Comparison of ENCODE assay signal across 9 mouse cellular contexts in genomic region chr9:44083392-44084121, GRCm38 (mm10). TPM values are rescaled to one million over a fixed set of nuclear protein-coding genes. Genes with fewer than 3 reads are reported as not detected.
DNase-seq lines count a peak whose midpoint lies in the region; ATAC-seq and TF ChIP-seq lines count a peak whose summit lies in the region.
"Had no signal": no experiment of that assay in that cellular context is flagged by ENCODE, and none has a peak within 500 bp of the region (broad histone marks: within the 10 kb centered on the region; RNA-seq: fewer than 3 reads in every experiment).

No protein-coding gene starts in this region.

- ATAC-seq in forebrain, embryonic 16.5 days, result peak; percentile 43; the same call in 1 of the 2 replicates
- ATAC-seq in liver, embryonic 16.5 days (ENCODE audit: low read depth), result no peak

- peak overlapping the region; percentile 100 for H3K4me2 ChIP-seq in forebrain, embryonic 16.5 days (ENCODE audit: low read length)
- peak overlapping the region; percentile 87 for H3K4me2 ChIP-seq in liver, embryonic 16.5 days (ENCODE audit: low read depth, low read length)

- no peaks in the 10 kb centered on the region for H3K36me3 ChIP-seq in E14TG2a.4 (ENCODE audit: insufficient read depth, low read length)
- no peaks in the 10 kb centered on the region for H3K36me3 ChIP-seq in forebrain, embryonic 16.5 days (ENCODE audit: control insufficient read depth, insufficient read depth)
- no peaks in the 10 kb centered on the region for H3K36me3 ChIP-seq in liver, embryonic 16.5 days (ENCODE audit: control insufficient read depth, insufficient read depth)

- no peak for TF ChIP-seq CTCF in E14TG2a.4 (conservative IDR thresholded peaks at IDR 0.05; ENCODE audit: low read length)

- no peak overlapping the region for H3K9ac ChIP-seq in forebrain, embryonic 16.5 days (replicated peaks; ENCODE audit: low read depth, low read length)
- H3K9ac ChIP-seq in liver, embryonic 16.5 days (ENCODE audit: low read depth, low read length), result no peak overlapping the region

- no peaks in the 10 kb centered on the region for H3K9me3 ChIP-seq in E14TG2a.4 (ENCODE audit: low read length)
- no peaks in the 10 kb centered on the region for H3K9me3 ChIP-seq in forebrain, embryonic 16.5 days (ENCODE audit: control insufficient read depth, low read length)
- H3K9me3 ChIP-seq in liver, embryonic 16.5 days (replicated peaks; ENCODE audit: control insufficient read depth, low read length), result no peaks in the 10 kb centered on the region

- peak overlapping the region; percentile 20; the same call in 1 of the 2 replicates for H3K27ac ChIP-seq in forebrain, embryonic 16.5 days (ENCODE audit: low read length)
- H3K27ac ChIP-seq in liver, embryonic 16.5 days (ENCODE audit: low read length), result no peak overlapping the region

- H3K4me3 ChIP-seq in E14TG2a.4 (replicated peaks; ENCODE audit: low read length), result peak overlapping the region; percentile 85
- peak overlapping the region; percentile 64 for H3K4me3 ChIP-seq in forebrain, embryonic 16.5 days (replicated peaks; ENCODE audit: low read length)
- H3K4me3 ChIP-seq in liver, embryonic 16.5 days (ENCODE audit: low read depth, low read length), result peak overlapping the region; percentile 61

- WGBS in forebrain, embryonic 16.5 days, result 16% methylated on average over 23 of the region's 23 CpGs
- 10% methylated on average over 23 of the region's 23 CpGs for WGBS in liver, embryonic 16.5 days (ENCODE audit: insufficient replicate concordance)

- H3K4me1 ChIP-seq in E14TG2a.4 (replicated peaks; ENCODE audit: low read depth, low read length), result peaks cover 59% of the 10 kb centered on the region
- peaks cover 45% of the 10 kb centered on the region for H3K4me1 ChIP-seq in forebrain, embryonic 16.5 days (replicated peaks; ENCODE audit: control insufficient read depth, insufficient read depth, low read length)
- peaks cover 22% of the 10 kb centered on the region for H3K4me1 ChIP-seq in liver, embryonic 16.5 days (ENCODE audit: control insufficient read depth, low read depth, low read length)

- H3K27me3 ChIP-seq in E14TG2a.4 (ENCODE audit: insufficient read depth, low read length), result peaks cover 90% of the 10 kb centered on the region
- 0 out of 2 replicates have a peak, but pooled peaks cover 8% of the 10 kb centered on the region for H3K27me3 ChIP-seq in forebrain, embryonic 16.5 days (replicated peaks; ENCODE audit: control insufficient read depth, insufficient read depth, low read length)
- peaks cover 23% of the 10 kb centered on the region for H3K27me3 ChIP-seq in liver, embryonic 16.5 days (ENCODE audit: control insufficient read depth, insufficient read depth, low read depth, low read length)

- peak; percentile 46 for DNase-seq in cerebellum, adult 11 months
- DNase-seq in cerebellum, adult 8-10 months, result no peak
- DNase-seq in kidney, adult 8-10 months, result peak; percentile 91
- peak; percentile 69 for DNase-seq in yolk sac, embryonic 10.5 days (ENCODE audit: low spot score)
- no peak for DNase-seq in adrenal gland, postnatal 10 days

RNA-seq across cellular contexts. Expression of gene Usp2, which starts 16.7 kb away (rescaled TPM):
- polyA plus RNA-seq in forebrain, embryonic 16.5 days (2015; fragmentation: Nextera tagmentation; extraction: Ambion mirVana), result 13.6 and 13.7 TPM in 2 replicates
- polyA plus RNA-seq in liver, embryonic 16.5 days (2015; fragmentation: Nextera tagmentation; extraction: Ambion mirVana), result 2.7 and 3.2 TPM in 2 replicates
- total RNA-seq in adrenal gland, postnatal 10 days (2021), result 10 to 100 TPM; 36.4 to 52.2 TPM

RNA-seq across cellular contexts. Expression of gene Mfrp, which starts 18.0 kb away (rescaled TPM):
- polyA plus RNA-seq in forebrain, embryonic 16.5 days (2015; fragmentation: Nextera tagmentation; extraction: Ambion mirVana), result 0.12 TPM in 1 of 2 replicates, not detected in the other
- polyA plus RNA-seq in liver, embryonic 16.5 days (2015; fragmentation: Nextera tagmentation; extraction: Ambion mirVana), result 0.04 TPM in 1 of 2 replicates, not detected in the other
- total RNA-seq in adrenal gland, postnatal 10 days (2021), result under 1 TPM in 1 of 2 experiments, not detected in 1; 0.30 TPM
- total RNA-seq: common myeloid progenitor, adult 5-6 weeks had no signal

RNA-seq across cellular contexts. Expression of gene C1qtnf5, which starts 23.5 kb away (rescaled TPM):
- polyA plus RNA-seq in forebrain, embryonic 16.5 days (2015; fragmentation: Nextera tagmentation; extraction: Ambion mirVana), result 2.3 and 2.7 TPM in 2 replicates
- 0.29 and 0.52 TPM in 2 replicates for polyA plus RNA-seq in liver, embryonic 16.5 days (2015; fragmentation: Nextera tagmentation; extraction: Ambion mirVana)
- total RNA-seq in adrenal gland, postnatal 10 days (2021), result 10 to 100 TPM; 16.7 to 21.9 TPM
- total RNA-seq: common myeloid progenitor, adult 5-6 weeks had no signal

RNA-seq across cellular contexts. Expression of gene Gm49380, which starts 29.7 kb away (rescaled TPM):
- polyA plus RNA-seq in forebrain, embryonic 16.5 days (2015; fragmentation: Nextera tagmentation; extraction: Ambion mirVana), result 0.15 and 0.16 TPM in 2 replicates
- polyA plus RNA-seq in liver, embryonic 16.5 days (2015; fragmentation: Nextera tagmentation; extraction: Ambion mirVana), result 0.07 TPM in 1 of 2 replicates, not detected in the other
- under 1 TPM in 1 of 2 experiments, not detected in 1; 0.51 TPM for total RNA-seq in adrenal gland, postnatal 10 days (2021)
- total RNA-seq: common myeloid progenitor, adult 5-6 weeks had no signal

RNA-seq across cellular contexts. Expression of gene Rnf26, which starts 29.8 kb away (rescaled TPM):
- 33.4 and 43.2 TPM in 2 replicates for polyA plus RNA-seq in forebrain, embryonic 16.5 days (2015; fragmentation: Nextera tagmentation; extraction: Ambion mirVana)
- polyA plus RNA-seq in liver, embryonic 16.5 days (2015; fragmentation: Nextera tagmentation; extraction: Ambion mirVana), result 27.1 and 32.3 TPM in 2 replicates
- total RNA-seq in adrenal gland, postnatal 10 days (2021), result 10 to 100 TPM; 29.3 to 35.5 TPM

Comparison
In these comparisons a context has a peak if more than half of its experiments do, and no peak if none do; other contexts are left out.
1. DNase-seq: peak in cerebellum, adult 11 months (single experiment), kidney, adult 8-10 months (2 of 2) and yolk sac, embryonic 10.5 days (single experiment); none in cerebellum, adult 8-10 months (single experiment) and adrenal gland, postnatal 10 days (single experiment).
2. Peak in every context shown above with its lines, with median percentiles within 50 percentile points of each other: H3K4me3 ChIP-seq.